Mouse (Mus musculus): Measurements from ENCODE around the gene Mcm9. TPM values are rescaled to one million over a fixed set of nuclear protein-coding genes. Genes with fewer than 3 reads are reported as not detected.

Gene Mcm9
- polyA plus RNA-seq, 1 experiment from 2014 or later, result 15.7 TPM

DNA sequence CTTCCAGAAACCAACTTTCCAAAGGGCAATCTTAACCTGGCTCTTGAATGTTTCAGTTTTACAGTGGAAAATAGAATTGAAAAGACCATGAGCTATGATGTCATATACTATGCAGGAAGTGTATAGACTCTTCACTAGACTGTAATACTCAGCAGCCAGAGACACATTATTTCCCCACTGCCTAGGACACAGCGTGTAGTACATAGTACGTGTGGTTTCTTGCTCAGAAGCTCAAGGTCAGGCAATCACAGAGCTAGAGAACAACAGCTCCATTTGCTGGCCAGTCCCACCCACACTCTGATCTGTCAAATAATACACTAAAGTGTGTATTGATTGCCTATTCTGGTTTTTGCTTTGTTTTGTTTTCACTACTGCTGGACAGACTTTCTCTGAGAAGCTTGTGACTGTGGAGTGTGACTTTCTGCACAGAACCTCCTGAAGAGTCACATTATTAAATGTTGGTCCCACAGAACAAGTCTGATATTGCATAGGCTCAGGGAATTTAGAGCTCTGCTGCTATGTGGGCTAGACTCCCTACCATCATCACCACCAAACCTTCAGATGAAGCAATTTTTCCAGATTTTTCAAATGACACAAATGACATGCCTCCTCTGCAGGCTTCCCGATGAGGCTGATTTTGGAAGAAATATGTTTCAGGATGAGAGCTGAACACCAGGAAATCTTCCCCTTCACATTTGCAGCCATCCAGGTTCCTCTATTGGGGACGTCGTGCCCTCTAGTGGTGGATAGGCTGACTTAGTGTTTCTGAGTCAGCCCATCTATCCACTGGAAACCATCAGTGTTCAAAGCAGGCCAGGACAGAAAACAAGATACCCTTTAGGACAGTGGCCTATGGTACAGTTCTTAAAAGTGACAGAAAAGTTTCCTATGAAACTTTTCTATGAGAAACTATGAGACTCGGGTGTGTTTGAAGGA lies 102.1 kb downstream of the Mcm9 start:
- ATAC-seq (ENCODE audit: insufficient read depth), result peak; percentile 69; the same call in 1 of the 2 replicates
- Histone ChIP-seq H3K36me3 (ENCODE audit: insufficient read depth) (no peaks in the 10 kb centered on the region), H3K4me2 (no peak overlapping the region), H3K9me3 (ENCODE audit: low read depth, low read length) (no peaks in the 10 kb centered on the region; the same call in 1 of the 2 replicates), H3K4me3 (ENCODE audit: low read depth, low read length) (no peak overlapping the region), H3K4me1 (ENCODE audit: insufficient read depth) (no peaks in the 10 kb centered on the region), H3K9ac (no peak overlapping the region), H3K27ac (ENCODE audit: low read depth) (no peak overlapping the region), H3K27me3 (ENCODE audit: insufficient read depth, low read length) (no peaks in the 10 kb centered on the region)
- 24% methylated on average over 6 of the region's 6 CpGs for WGBS
- peak; percentile 90 for TF ChIP-seq CTCF (IDR thresholded peaks at IDR 0.05; ENCODE audit: low read depth)
- peak; percentile 87 for DNase-seq

GRCm38 (mm10) chr10:53527344-53527743 lies 102.9 kb downstream of the Mcm9 start:
- H3K27me3 ChIP-seq (ENCODE audit: insufficient read depth, low read length), result no peaks in the 10 kb centered on the region

DNA sequence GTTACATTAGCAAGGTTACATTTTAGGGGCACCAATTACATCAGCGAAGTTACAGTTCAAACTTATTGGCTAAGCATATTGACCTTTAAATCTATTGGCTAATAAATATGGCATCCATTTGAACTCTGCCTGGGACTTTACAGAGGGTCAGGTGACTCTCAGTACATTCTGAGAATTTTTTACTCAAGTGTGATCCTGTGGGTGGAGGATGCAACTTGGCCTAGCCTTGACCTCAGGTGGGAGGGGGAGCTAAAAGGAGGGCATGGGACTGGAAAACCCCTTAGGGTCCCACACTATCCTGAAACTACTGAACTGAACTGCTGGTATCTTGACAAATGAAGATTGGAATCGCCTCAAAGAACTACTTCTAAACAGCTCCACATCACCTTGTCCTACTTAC lies 103.9 kb downstream of the Mcm9 start:
- DNase-seq (no peak), ATAC-seq (ENCODE audit: insufficient read depth) (no peak)
- H3K27me3 ChIP-seq (ENCODE audit: insufficient read depth, low read length), result no peaks in the 10 kb centered on the region
- no peak for TF ChIP-seq CTCF (IDR thresholded peaks at IDR 0.05; ENCODE audit: low read depth)
- WGBS, result 89% methylated on average over 2 of the region's 2 CpGs
- no peak overlapping the region for H3K4me3 ChIP-seq (ENCODE audit: low read depth, low read length)
- H3K4me2 ChIP-seq, result no peak overlapping the region
- H3K9ac ChIP-seq, result no peak overlapping the region
- H3K27ac ChIP-seq (ENCODE audit: low read depth), result no peak overlapping the region
- no peaks in the 10 kb centered on the region for H3K4me1 ChIP-seq (ENCODE audit: insufficient read depth)
- no peaks in the 10 kb centered on the region; the same call in 1 of the 2 replicates for H3K9me3 ChIP-seq (ENCODE audit: low read depth, low read length)
- H3K36me3 ChIP-seq (ENCODE audit: insufficient read depth), result no peaks in the 10 kb centered on the region

More at GRCm38 (mm10) chr10:53527344-53527743, 102.9 kb downstream of the Mcm9 start:
- Histone ChIP-seq H3K4me3 (ENCODE audit: low read depth, low read length) (no peak overlapping the region), H3K27ac (ENCODE audit: low read depth) (no peak overlapping the region), H3K9ac (no peak overlapping the region), H3K9me3 (ENCODE audit: low read depth, low read length) (no peaks in the 10 kb centered on the region; the same call in 1 of the 2 replicates), H3K36me3 (ENCODE audit: insufficient read depth) (no peaks in the 10 kb centered on the region), H3K4me2 (no peak overlapping the region), H3K4me1 (ENCODE audit: insufficient read depth) (no peaks in the 10 kb centered on the region)
- no peak for ATAC-seq (ENCODE audit: insufficient read depth)
- TF ChIP-seq CTCF (IDR thresholded peaks at IDR 0.05; ENCODE audit: low read depth), result no peak
- DNase-seq, result no peak
- WGBS, result 86% methylated on average over 3 of the region's 3 CpGs

GRCm38 (mm10) chr10:53525265-53525976 lies 104.8 kb downstream of the Mcm9 start:
- no peaks in the 10 kb centered on the region; the same call in 1 of the 2 replicates for H3K9me3 ChIP-seq (ENCODE audit: low read depth, low read length)
- no peak overlapping the region for H3K4me3 ChIP-seq (ENCODE audit: low read depth, low read length)
- no peak overlapping the region for H3K27ac ChIP-seq (ENCODE audit: low read depth)
- H3K36me3 ChIP-seq (ENCODE audit: insufficient read depth), result no peaks in the 10 kb centered on the region
- 73% methylated on average over 3 of the region's 3 CpGs for WGBS
- DNase-seq (no peak), ATAC-seq (ENCODE audit: insufficient read depth) (no peak)
- H3K4me1 ChIP-seq (ENCODE audit: insufficient read depth), result no peaks in the 10 kb centered on the region
- no peak overlapping the region for H3K4me2 ChIP-seq
- H3K9ac ChIP-seq, result no peak overlapping the region
- H3K27me3 ChIP-seq (ENCODE audit: insufficient read depth, low read length), result no peaks in the 10 kb centered on the region
- TF ChIP-seq CTCF (IDR thresholded peaks at IDR 0.05; ENCODE audit: low read depth), result no peak

DNA sequence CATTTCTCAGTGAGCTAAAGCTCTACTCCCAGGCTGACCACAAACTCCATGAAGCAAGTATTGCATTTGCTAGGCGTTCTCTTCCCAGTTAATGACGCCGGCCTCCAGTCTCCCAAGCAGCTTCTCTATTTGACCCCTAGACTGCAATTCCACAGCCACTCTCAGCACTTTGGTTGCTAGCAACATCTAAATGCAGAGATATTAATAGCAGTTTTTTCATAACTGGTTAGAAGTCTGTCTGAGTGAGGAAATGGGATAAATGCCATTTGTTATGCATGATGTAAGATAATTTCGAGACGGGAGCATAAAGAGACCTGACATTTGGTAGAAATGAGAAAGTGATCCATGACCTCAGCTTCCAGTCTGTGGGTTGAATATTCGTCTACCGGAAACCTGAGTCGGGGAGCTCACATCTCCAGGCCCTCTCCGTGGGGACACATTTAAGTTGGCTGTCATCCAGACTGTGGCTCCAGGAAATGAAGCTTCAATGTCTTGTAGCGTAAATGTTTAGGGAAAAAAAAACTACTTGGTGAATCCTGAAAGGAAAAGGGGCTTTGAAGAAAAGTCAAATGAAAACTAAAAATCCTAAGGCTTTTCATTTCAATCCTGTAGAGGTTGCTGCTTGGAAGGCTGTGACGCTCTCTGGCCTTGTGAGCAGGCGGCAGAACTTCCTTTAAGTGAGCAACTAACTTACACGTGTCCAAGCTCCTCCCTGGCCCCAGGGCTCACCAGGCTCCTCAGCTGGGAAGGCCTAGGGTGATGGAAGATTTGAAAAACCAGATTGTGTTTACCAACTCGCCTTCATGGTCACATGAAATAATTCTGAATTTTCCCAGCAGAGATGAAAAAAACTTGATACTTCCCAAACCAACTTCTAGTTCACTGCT lies 110.9 kb downstream of the Mcm9 start:
- Histone ChIP-seq H3K9me3 (ENCODE audit: low read depth, low read length) (no peaks in the 10 kb centered on the region), H3K27me3 (ENCODE audit: insufficient read depth, low read length) (no peaks in the 10 kb centered on the region), H3K4me3 (ENCODE audit: low read depth, low read length) (no peak overlapping the region), H3K36me3 (ENCODE audit: insufficient read depth) (no peaks in the 10 kb centered on the region), H3K4me2 (peak overlapping the region; percentile 4; the same call in 1 of the 2 replicates), H3K9ac (no peak overlapping the region), H3K4me1 (ENCODE audit: insufficient read depth) (no peaks in the 10 kb centered on the region; the same call in 1 of the 2 replicates), H3K27ac (ENCODE audit: low read depth) (peak overlapping the region; percentile 85)
- 28% methylated on average over 14 of the region's 14 CpGs for WGBS
- ATAC-seq (ENCODE audit: insufficient read depth) (peak; percentile 71), DNase-seq (peak; percentile 80)
- no peak for TF ChIP-seq CTCF (IDR thresholded peaks at IDR 0.05; ENCODE audit: low read depth)

- WGBS, result 40% methylated on average over 8 of the region's 8 CpGs
- DNase-seq (no peak), ATAC-seq (ENCODE audit: insufficient read depth) (peak; percentile 41; the same call in 1 of the 2 replicates)
- peak overlapping the region; percentile 85 for H3K27ac ChIP-seq (ENCODE audit: low read depth)
- no peak for TF ChIP-seq CTCF (IDR thresholded peaks at IDR 0.05; ENCODE audit: low read depth)
- H3K36me3 ChIP-seq (ENCODE audit: insufficient read depth), result no peaks in the 10 kb centered on the region
- H3K9ac ChIP-seq, result no peak overlapping the region
- no peak overlapping the region for H3K4me2 ChIP-seq
- no peaks in the 10 kb centered on the region for H3K9me3 ChIP-seq (ENCODE audit: low read depth, low read length)
- H3K27me3 ChIP-seq (ENCODE audit: insufficient read depth, low read length), result no peaks in the 10 kb centered on the region
- H3K4me3 ChIP-seq (ENCODE audit: low read depth, low read length), result no peak overlapping the region
- H3K4me1 ChIP-seq (ENCODE audit: insufficient read depth), result no peaks in the 10 kb centered on the region; the same call in 1 of the 2 replicates
Observed at GRCm38 (mm10) chr10:53518599-53518913, 111.7 kb downstream of the Mcm9 start.
